Mouse (Mus musculus) G1E (cell line): ENCODE measurements around the gene AY074887. TPM values are rescaled to one million over a fixed set of nuclear protein-coding genes. Genes with fewer than 3 reads are reported as not detected.
"Not testable (repeated sequence)": the region's sequence is repeated elsewhere in the genome, so short reads cannot be mapped to it uniquely, and the experiment has no call there.

ENCODE experiments used
- ATAC-seq: 2 replicates; pipeline ENCODE4 v1.8.0; 2016; ENCODE audit warnings: mild to moderate bottlenecking; ENCODE audit not compliant: insufficient number of reproducible peaks, poor library complexity, low FRiP score, severe bottlenecking; ENCODE audit errors: extremely low read depth
- DNase-seq: peaks from one replicate; pipeline ENCODE4 v3.0.0; 2012; ENCODE audit warnings: low spot score
- H3K27me3 ChIP-seq: 2 replicates; pipeline ENCODE4 v1.6.1; 2012; ENCODE audit warnings: mild to moderate bottlenecking, low read length, inconsistent platforms; ENCODE audit not compliant: insufficient read depth
- H3K36me3 ChIP-seq: replicated peaks from 2 replicates; pipeline ENCODE3; 2012; ENCODE audit warnings: mild to moderate bottlenecking, inconsistent platforms
- H3K4me1 ChIP-seq: 2 replicates; pipeline ENCODE4 v1.6.1; 2012; ENCODE audit warnings: low read depth, low read length, inconsistent platforms, mixed read lengths; ENCODE audit not compliant: insufficient read depth
- H3K4me3 ChIP-seq: 2 replicates; pipeline ENCODE4 v1.5.1; 2012; ENCODE audit warnings: low read depth, mild to moderate bottlenecking, inconsistent platforms, low read length, moderate library complexity, mixed read lengths
- H3K9me3 ChIP-seq: replicated peaks from 2 replicates; pipeline ENCODE4 v1.6.1; 2012; ENCODE audit warnings: inconsistent platforms
- CTCF ChIP-seq: IDR thresholded peaks from 2 replicates; pipeline ENCODE4 v1.5.1; 2012; ENCODE audit warnings: low read depth, low read length, inconsistent platforms, mixed read lengths
- GATA1 ChIP-seq: IDR thresholded peaks from 2 replicates; pipeline ENCODE4 v1.6.1; 2012; ENCODE audit warnings: borderline replicate concordance, low read length, inconsistent platforms, mixed read lengths
- GATA2 ChIP-seq: IDR thresholded peaks from 2 replicates; pipeline ENCODE4 v1.6.1; 2012; ENCODE audit warnings: low read depth, low read length, inconsistent platforms, borderline replicate concordance
- POLR2AphosphoS5 ChIP-seq: IDR thresholded peaks from 2 replicates; pipeline ENCODE4 v1.6.1; 2012; ENCODE audit warnings: low read depth, low read length, inconsistent platforms; ENCODE audit not compliant: insufficient replicate concordance
- TAL1 ChIP-seq: conservative IDR thresholded peaks from 2 replicates; pipeline ENCODE4 v1.6.1; 2012; ENCODE audit warnings: low read depth, low read length, inconsistent platforms, mixed read lengths
- polyA plus RNA-seq: library from polyadenylated mRNA; stranded (reverse); fragments of >175 nt; gene quantifications from 2 replicates; pipeline ENCODE4 v1.2.3, GENCODE M21; 2012
- total RNA-seq, 2 experiments: library from RNA; stranded (forward) in 1 of 2; stranded (reverse) in 1 of 2; fragments of 200-1000 nt in 1 of 2; fragments of >200 nt in 1 of 2; fragmentation: Nextera tagmentation in 1 of 2; gene quantifications; 2 replicates each; pipeline ENCODE4 v1.2.3; 2014 to 2017

AY074887 gene
- total and polyA plus RNA-seq, 3 experiments = not detected

- DNase-seq (no peak), ATAC-seq (no peak)
- Histone ChIP-seq H3K36me3 (no peaks in the 10 kb centered on the region), H3K9me3 (no peaks in the 10 kb centered on the region; the same call in 1 of the 2 replicates), H3K27me3 (peaks cover 52% of the 10 kb centered on the region), H3K4me3 (peak within 1 kb of the TSS; percentile 72), H3K4me1 (peaks cover 19% of the 10 kb centered on the region)
- no peak for TF ChIP-seq POLR2AphosphoS5
- no peak for TF ChIP-seq CTCF
- no peak for TF ChIP-seq GATA1
- TF ChIP-seq TAL1 = no peak
- TF ChIP-seq GATA2 = no peak
Measured at GRCm38 (mm10) chr9:54980674-54981073, 29.9 kb upstream of the AY074887 start, which contains the start of gene Chrna5. Gene Chrna5 (plus strand): TSS chr9:54980880.

GRCm38 (mm10) chr9:54969972-54970637 lies 19.3 kb upstream of the AY074887 start:
- Histone ChIP-seq H3K27me3 (peaks cover 11% of the 10 kb centered on the region), H3K36me3 (no peaks in the 10 kb centered on the region), H3K4me1 (peaks cover 10% of the 10 kb centered on the region; the same call in 1 of the 2 replicates), H3K9me3 (0 out of 2 replicates have a peak, but pooled peaks cover 2% of the 10 kb centered on the region), H3K4me3 (no peak overlapping the region)
- no peak for ATAC-seq
- no peak for DNase-seq
- TF ChIP-seq CTCF (no peak), TAL1 (no peak), GATA2 (no peak), GATA1 (no peak), POLR2AphosphoS5 (no peak)

GRCm38 (mm10) chr9:54963669-54964068 lies 12.9 kb upstream of the AY074887 start:
- H3K4me3 ChIP-seq = no peak overlapping the region
- H3K9me3 ChIP-seq = peaks cover 10% of the 10 kb centered on the region
- TF ChIP-seq GATA2 = no peak
- no peak for TF ChIP-seq CTCF
- no peak for TF ChIP-seq TAL1
- no peak for TF ChIP-seq POLR2AphosphoS5
- no peak for TF ChIP-seq GATA1
- DNase-seq = no peak
- no peak for ATAC-seq
- 0 out of 2 replicates have a peak, but pooled peaks cover 4% of the 10 kb centered on the region for H3K27me3 ChIP-seq
- peaks cover 22% of the 10 kb centered on the region for H3K36me3 ChIP-seq
- H3K4me1 ChIP-seq = no peaks in the 10 kb centered on the region

GRCm38 (mm10) chr9:54961059-54961458 lies 10.3 kb upstream of the AY074887 start:
- no peaks in the 10 kb centered on the region for H3K4me1 ChIP-seq
- H3K27me3 ChIP-seq = 0 out of 2 replicates have a peak, but pooled peaks cover 4% of the 10 kb centered on the region
- H3K9me3 ChIP-seq = peaks cover 7% of the 10 kb centered on the region
- no peak overlapping the region for H3K4me3 ChIP-seq
- H3K36me3 ChIP-seq = peaks cover 47% of the 10 kb centered on the region
- TF ChIP-seq GATA2 (no peak), GATA1 (no peak), TAL1 (no peak), POLR2AphosphoS5 (no peak), CTCF (no peak)
- DNase-seq = no peak
- no peak for ATAC-seq

GRCm38 (mm10) chr9:54950162-54950561 lies 636 bp downstream of the AY074887 start:
- not testable (repeated sequence) for ATAC-seq

GRCm38 (mm10) chr9:54949465-54949864 lies 1.3 kb downstream of the AY074887 start:
- DNase-seq (no peak), ATAC-seq (no peak)
- H3K4me3 ChIP-seq = no peak overlapping the region
- TF ChIP-seq GATA2 = no peak
- TF ChIP-seq CTCF = no peak
- no peak for TF ChIP-seq POLR2AphosphoS5
- TF ChIP-seq TAL1 = no peak
- no peak for TF ChIP-seq GATA1
- H3K36me3 ChIP-seq = peaks cover 26% of the 10 kb centered on the region
- peaks cover 17% of the 10 kb centered on the region for H3K27me3 ChIP-seq
- no peaks in the 10 kb centered on the region for H3K9me3 ChIP-seq
- peaks cover 34% of the 10 kb centered on the region for H3K4me1 ChIP-seq

More at GRCm38 (mm10) chr9:54950162-54950561, 636 bp downstream of the AY074887 start:
- H3K4me3 ChIP-seq = peak overlapping the region; percentile 87
- H3K4me1 ChIP-seq = peaks cover 35% of the 10 kb centered on the region
- not testable (repeated sequence) for DNase-seq, H3K9me3 ChIP-seq
- H3K27me3 ChIP-seq = peaks cover 17% of the 10 kb centered on the region
- H3K36me3 ChIP-seq = peaks cover 30% of the 10 kb centered on the region

GRCm38 (mm10) chr9:54946256-54946655 lies 4.5 kb downstream of the AY074887 start:
- peaks cover 5% of the 10 kb centered on the region for H3K4me1 ChIP-seq
- no peak for DNase-seq
- H3K36me3 ChIP-seq = no peaks in the 10 kb centered on the region
- H3K4me3 ChIP-seq = no peak overlapping the region
- H3K9me3 ChIP-seq = no peaks in the 10 kb centered on the region
- TF ChIP-seq CTCF (no peak), POLR2AphosphoS5 (no peak), TAL1 (no peak), GATA2 (no peak), GATA1 (no peak)
- no peak for ATAC-seq
- peaks cover 17% of the 10 kb centered on the region for H3K27me3 ChIP-seq
